Mouse (Mus musculus) limb, embryonic 14.5 days (tissue): ENCODE measurements around the gene Cenpj. TPM values are rescaled to one million over a fixed set of nuclear protein-coding genes. Genes with fewer than 3 reads are reported as not detected.

Experiments used
- ATAC-seq: fragments of 200-750 bp; cut with Nextera tagmentation; 2 replicates; pipeline ENCODE4 v1.8.0; 2017; ENCODE audit warnings: low read depth, moderate number of reproducible peaks, moderate TSS enrichment; ENCODE audit not compliant: low FRiP score
- DNase-seq: peaks from one replicate; pipeline ENCODE4 v3.0.0-alpha.2; 2015; ENCODE audit warnings: low spot score
- H3K27ac ChIP-seq: fragments of 300-500 bp; sonication (generic); replicated peaks from 2 replicates; pipeline ENCODE4 v1.5.1; 2014; ENCODE audit warnings: low read depth, mild to moderate bottlenecking, low read length, moderate library complexity, mixed read lengths
- H3K27me3 ChIP-seq: fragments of 300-500 bp; sonication (generic); 2 replicates; pipeline ENCODE4 v1.6.1; 2014; ENCODE audit warnings: low read length, mixed read lengths; ENCODE audit not compliant: control insufficient read depth, insufficient read depth
- H3K36me3 ChIP-seq: fragments of 300-500 bp; sonication (generic); 2 replicates; pipeline ENCODE4 v1.6.1; 2014; ENCODE audit warnings: mild to moderate bottlenecking, low read length, moderate library complexity, mixed read lengths; ENCODE audit not compliant: control insufficient read depth, insufficient read depth
- H3K4me1 ChIP-seq: fragments of 300-500 bp; sonication (generic); 2 replicates; pipeline ENCODE4 v1.6.1; 2014; ENCODE audit warnings: antibody characterized with exemption, low read length, mixed read lengths; ENCODE audit not compliant: control insufficient read depth, insufficient read depth
- H3K4me2 ChIP-seq: fragments of 300-500 bp; sonication (generic); replicated peaks from 2 replicates; pipeline ENCODE4 v1.6.1; 2014; ENCODE audit warnings: low read depth, mild to moderate bottlenecking, low read length, moderate library complexity; ENCODE audit not compliant: severe bottlenecking
- H3K4me3 ChIP-seq: fragments of 300-500 bp; sonication (generic); replicated peaks from 2 replicates; pipeline ENCODE4 v1.5.1; 2014; ENCODE audit warnings: low read length
- H3K9ac ChIP-seq: fragments of 300-500 bp; sonication (generic); 2 replicates; pipeline ENCODE4 v1.6.1; 2014; ENCODE audit warnings: mild to moderate bottlenecking, low read depth, low read length, moderate library complexity; ENCODE audit not compliant: severe bottlenecking
- H3K9me3 ChIP-seq: fragments of 300-500 bp; sonication (generic); 2 replicates; pipeline ENCODE4 v1.6.1; 2016; ENCODE audit warnings: low read length; ENCODE audit not compliant: control insufficient read depth
- POLR2A ChIP-seq: fragments of 200-500 bp; IDR thresholded peaks from 2 replicates; pipeline ENCODE4 v1.8.0; 2012; ENCODE audit warnings: inconsistent platforms, mild to moderate bottlenecking, moderate library complexity, borderline replicate concordance; ENCODE audit not compliant: insufficient read depth, insufficient read length; ENCODE audit errors: extremely low read depth
- WGBS: fragments of 180-500 bp; shearing (Covaris S2); extraction: QIAGEN DNeasy Blood & Tissue Kit; methylation state at CpG from one replicate; pipeline ENCODE4 v1.1.7; 2014; 5-methylcytosine and 5-hydroxymethylcytosine counted together
- polyA plus RNA-seq, 2 experiments: library from polyadenylated mRNA; depleted of rRNA in 1 of 2; stranded (reverse) in 1 of 2; unstranded in 1 of 2; fragments of >200 nt; fragmentation: Nextera tagmentation in 1 of 2; extraction: Ambion mirVana in 1 of 2; gene quantifications; 2 replicates each; pipeline versions ENCODE4 v1.2.1 to v1.2.3; 2012 to 2014

The Cenpj gene
- polyA plus RNA-seq, 2 experiments = 8.0 to 9.8 TPM

DNA sequence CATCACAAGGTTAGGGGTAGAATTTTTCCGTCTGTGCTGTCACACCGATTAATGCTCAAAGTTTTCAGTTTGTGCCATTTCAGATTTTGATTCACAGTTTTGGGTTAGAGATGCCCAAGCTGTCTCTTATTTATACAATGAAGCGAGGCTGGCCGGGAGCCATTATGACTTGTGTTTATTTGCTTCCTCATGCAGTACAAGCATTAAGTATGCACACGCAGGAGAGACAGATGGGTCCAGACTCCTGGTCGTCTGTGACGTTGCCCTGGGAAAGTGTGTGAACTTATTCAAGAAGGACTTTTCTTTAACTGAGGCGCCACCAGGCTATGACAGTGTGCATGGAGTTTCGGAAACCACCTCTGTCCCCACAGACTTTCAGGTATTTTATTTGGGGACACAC, 26.8 kb upstream of the Cenpj start:
- Histone ChIP-seq H3K27ac (no peak overlapping the region), H3K4me2 (no peak overlapping the region), H3K27me3 (no peaks in the 10 kb centered on the region), H3K9ac (no peak overlapping the region), H3K9me3 (no peaks in the 10 kb centered on the region), H3K36me3 (no peaks in the 10 kb centered on the region; the same call in 1 of the 2 replicates), H3K4me1 (no peaks in the 10 kb centered on the region), H3K4me3 (no peak overlapping the region)
- 87% methylated on average over 9 of the region's 9 CpGs for WGBS
- TF ChIP-seq POLR2A = no peak
- ATAC-seq = no peak
- DNase-seq = no peak

DNA sequence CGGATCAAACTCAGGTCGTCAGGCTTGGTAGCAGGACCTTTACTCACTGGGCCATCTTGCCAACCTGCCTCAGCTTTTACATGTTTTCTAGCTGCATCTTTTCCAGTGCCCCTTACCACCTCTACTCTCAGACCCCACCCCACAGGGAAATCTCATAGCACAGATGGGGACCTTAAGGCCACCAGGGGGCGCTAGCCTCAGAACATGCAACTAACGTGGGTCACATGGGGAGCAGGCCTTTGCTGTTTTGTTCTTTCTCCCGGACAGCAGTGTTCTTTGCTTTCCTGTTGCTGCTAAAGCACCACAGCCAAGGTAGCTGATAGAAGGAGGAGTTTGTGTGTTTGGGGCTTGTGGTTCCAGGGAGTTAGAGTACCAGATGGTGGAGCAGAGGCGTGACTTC, 23.5 kb upstream of the Cenpj start:
- H3K4me3 ChIP-seq = no peak overlapping the region
- no peaks in the 10 kb centered on the region for H3K4me1 ChIP-seq
- ATAC-seq (no peak), DNase-seq (no peak)
- no peaks in the 10 kb centered on the region; the same call in 1 of the 2 replicates for H3K36me3 ChIP-seq
- WGBS = 44% methylated on average over 6 of the region's 6 CpGs
- no peaks in the 10 kb centered on the region for H3K9me3 ChIP-seq
- no peak overlapping the region for H3K4me2 ChIP-seq
- no peak for TF ChIP-seq POLR2A
- no peak overlapping the region for H3K9ac ChIP-seq
- H3K27ac ChIP-seq = no peak overlapping the region
- H3K27me3 ChIP-seq = no peaks in the 10 kb centered on the region

DNA sequence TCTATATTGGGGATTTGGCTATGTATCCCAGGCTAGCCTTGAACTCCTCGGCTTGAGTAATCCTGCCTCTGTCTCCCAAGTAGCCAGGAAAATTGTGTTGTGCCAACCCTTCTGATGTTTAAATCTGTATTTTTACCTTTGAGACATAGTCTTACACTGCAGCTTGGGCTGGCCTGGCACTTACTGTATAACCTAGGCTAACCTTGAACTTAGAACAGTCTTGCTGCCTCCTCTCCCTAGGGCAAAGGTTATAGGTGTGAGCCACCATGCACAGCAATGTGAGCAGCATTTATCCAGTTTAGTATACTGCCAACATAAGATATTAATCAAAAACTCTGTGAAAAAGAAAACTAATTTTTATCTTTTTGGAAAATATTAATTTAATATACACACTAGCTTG, 19.6 kb upstream of the Cenpj start:
- no peaks in the 10 kb centered on the region for H3K9me3 ChIP-seq
- DNase-seq = no peak
- H3K4me1 ChIP-seq = no peaks in the 10 kb centered on the region
- H3K27me3 ChIP-seq = no peaks in the 10 kb centered on the region
- no peak for ATAC-seq
- no peak overlapping the region for H3K4me3 ChIP-seq
- no peak overlapping the region for H3K4me2 ChIP-seq
- WGBS = 93% methylated on average over 1 of the region's 1 CpGs
- TF ChIP-seq POLR2A = no peak
- no peak overlapping the region for H3K27ac ChIP-seq
- no peak overlapping the region for H3K9ac ChIP-seq
- H3K36me3 ChIP-seq = no peaks in the 10 kb centered on the region; the same call in 1 of the 2 replicates

DNA sequence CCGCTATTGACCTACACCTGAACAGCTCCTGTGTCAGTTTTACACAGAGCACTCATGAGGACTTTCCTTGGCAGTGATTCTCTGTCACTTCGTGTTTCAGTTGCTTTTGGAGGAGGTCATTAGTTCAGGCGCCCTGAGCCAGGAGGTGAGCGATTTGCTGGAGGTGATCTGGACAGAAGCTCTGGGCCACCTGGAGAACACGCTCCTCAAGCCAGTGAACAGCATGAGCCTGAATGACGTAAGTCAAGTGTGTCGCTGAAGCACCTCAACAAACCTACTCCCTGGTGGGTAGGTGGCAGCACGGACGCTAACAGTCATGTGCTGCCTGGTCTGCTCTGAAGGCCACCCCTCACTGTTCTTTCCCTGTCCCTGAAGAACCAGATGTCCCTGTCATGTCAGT, 17.0 kb upstream of the Cenpj start:
- H3K9me3 ChIP-seq = no peaks in the 10 kb centered on the region
- no peak overlapping the region for H3K27ac ChIP-seq
- H3K4me3 ChIP-seq = no peak overlapping the region
- no peak for TF ChIP-seq POLR2A
- no peak overlapping the region for H3K9ac ChIP-seq
- WGBS = 91% methylated on average over 9 of the region's 9 CpGs
- no peaks in the 10 kb centered on the region for H3K36me3 ChIP-seq
- H3K27me3 ChIP-seq = no peaks in the 10 kb centered on the region
- ATAC-seq (no peak), DNase-seq (no peak)
- no peak overlapping the region for H3K4me2 ChIP-seq
- H3K4me1 ChIP-seq = no peaks in the 10 kb centered on the region

DNA sequence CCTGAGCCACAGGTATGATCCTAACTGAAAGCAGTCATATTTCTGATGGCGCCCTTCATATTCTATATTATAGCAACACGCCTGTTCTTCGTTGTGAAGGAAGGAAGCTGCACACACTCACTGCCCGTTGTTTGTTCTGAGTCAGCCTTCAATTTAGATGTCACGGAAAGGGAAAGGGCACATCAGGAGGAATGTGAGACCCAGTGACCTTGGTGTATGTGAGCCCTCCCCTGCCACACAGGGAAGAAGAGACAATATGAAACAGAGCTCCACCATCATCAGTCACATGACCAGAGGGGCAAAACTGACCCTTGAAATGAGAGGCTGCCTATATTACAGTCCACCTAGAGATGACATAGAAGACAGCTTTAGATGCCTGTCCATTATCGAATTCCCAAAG, 7.1 kb upstream of the Cenpj start:
- DNase-seq (no peak), ATAC-seq (no peak)
- WGBS = 91% methylated on average over 6 of the region's 6 CpGs
- no peak overlapping the region for H3K27ac ChIP-seq
- H3K27me3 ChIP-seq = no peaks in the 10 kb centered on the region
- H3K9ac ChIP-seq = no peak overlapping the region
- no peak for TF ChIP-seq POLR2A
- H3K9me3 ChIP-seq = no peaks in the 10 kb centered on the region
- H3K36me3 ChIP-seq = no peaks in the 10 kb centered on the region
- no peak overlapping the region for H3K4me2 ChIP-seq
- H3K4me1 ChIP-seq = no peaks in the 10 kb centered on the region
- H3K4me3 ChIP-seq = no peak overlapping the region

DNA sequence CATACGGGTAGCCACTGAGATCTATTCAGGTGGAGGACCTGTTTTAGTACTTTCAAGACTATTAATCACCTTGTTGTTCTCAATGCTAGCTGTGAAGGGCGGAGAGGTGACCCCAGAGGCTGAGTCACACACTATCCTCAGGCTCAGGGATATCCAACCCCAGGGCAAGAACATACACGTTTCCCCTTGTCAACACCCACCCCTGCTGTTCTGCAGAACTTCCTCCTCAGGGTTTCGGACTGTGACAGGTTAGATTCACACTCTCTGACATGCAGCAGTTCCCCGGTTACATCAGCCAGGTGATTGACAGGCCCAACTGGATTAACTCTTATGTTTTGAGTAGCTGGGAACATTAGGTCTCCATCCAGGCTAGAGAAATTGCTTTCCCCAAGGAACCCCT, 5.9 kb upstream of the Cenpj start:
- WGBS = 50% methylated on average over 5 of the region's 5 CpGs
- DNase-seq = no peak
- H3K4me1 ChIP-seq = no peaks in the 10 kb centered on the region
- H3K9ac ChIP-seq = no peak overlapping the region
- H3K27me3 ChIP-seq = no peaks in the 10 kb centered on the region
- no peaks in the 10 kb centered on the region for H3K9me3 ChIP-seq
- no peaks in the 10 kb centered on the region for H3K36me3 ChIP-seq
- no peak for TF ChIP-seq POLR2A
- H3K4me3 ChIP-seq = no peak overlapping the region
- H3K27ac ChIP-seq = no peak overlapping the region
- no peak overlapping the region for H3K4me2 ChIP-seq
- ATAC-seq = no peak
